Mouse (Mus musculus) bone marrow, adult 2 months (tissue): ENCODE measurements around the gene Gpr157. TPM values are rescaled to one million over a fixed set of nuclear protein-coding genes. Genes with fewer than 3 reads are reported as not detected.
"Not testable (repeated sequence)": the region's sequence is repeated elsewhere in the genome, so short reads cannot be mapped to it uniquely, and the experiment has no call there.

Source experiments
- H3K27ac ChIP-seq: fragments of 200-500 bp; 2 replicates; pipeline ENCODE4 v1.5.1; 2012; ENCODE audit warnings: low read depth, mild to moderate bottlenecking, control low read depth, inconsistent platforms, low read length; ENCODE audit not compliant: control insufficient read depth, poor library complexity, insufficient read depth
- H3K4me1 ChIP-seq: fragments of 200-500 bp; 2 replicates; pipeline ENCODE4 v1.6.1; 2011; ENCODE audit warnings: low read length; ENCODE audit not compliant: control insufficient read depth, insufficient read depth
- H3K4me3 ChIP-seq: fragments of 200-500 bp; replicated peaks from 2 replicates; pipeline ENCODE3; 2011; ENCODE audit warnings: mild to moderate bottlenecking, low read depth, low read length, control low read depth; ENCODE audit not compliant: control insufficient read depth
- CTCF ChIP-seq: fragments of 200-500 bp; IDR thresholded peaks from 2 replicates; pipeline ENCODE4 v1.5.1; 2011; ENCODE audit warnings: low read length, control low read depth; ENCODE audit not compliant: control insufficient read depth, insufficient read depth
- POLR2A ChIP-seq: fragments of 200-500 bp; IDR thresholded peaks from 2 replicates; pipeline ENCODE4 v1.6.1; 2011; ENCODE audit warnings: low read depth, mild to moderate bottlenecking, control low read depth, low read length, borderline replicate concordance; ENCODE audit not compliant: control insufficient read depth
- WGBS: fragments of 180-500 bp; shearing (Covaris S2); methylation state at CpG from one replicate; pipeline ENCODE4 v1.1.7; 2018; 5-methylcytosine and 5-hydroxymethylcytosine counted together
- polyA plus RNA-seq: library from polyadenylated mRNA; stranded (reverse); fragments of >200 nt; gene quantifications from 2 replicates; pipeline ENCODE4 v1.2.4, GENCODE M21; 2011; ENCODE audit warnings: low replicate concordance; ENCODE audit not compliant: missing spikeins, insufficient read depth, insufficient read length

Gpr157 gene
- polyA plus RNA-seq = 1.6 and 2.0 TPM in 2 replicates

GRCm38 (mm10) chr4:150087161-150087889 lies at the start of gene Gpr157:
TSS of gene Gpr157 (plus strand) at chr4:150087365.
- Histone ChIP-seq H3K4me3 (peak within 1 kb of the TSS; percentile 81), H3K27ac (peak within 1 kb of the TSS; percentile 95), H3K4me1 (peaks cover 3% of the 10 kb centered on the region; the same call in 1 of the 2 replicates)
- TF ChIP-seq POLR2A = peak; percentile 49; the same call in 1 of the 2 replicates
- TF ChIP-seq CTCF = peak; percentile 29; the same call in 1 of the 2 replicates
- WGBS = under 1% methylated on average over 55 of the region's 56 CpGs

GRCm38 (mm10) chr4:150038533-150038932 lies 48.6 kb upstream of the Gpr157 start:
- Histone ChIP-seq H3K4me3 (no peak overlapping the region), H3K4me1 (no peaks in the 10 kb centered on the region), H3K27ac (no peak overlapping the region)
- no peak for TF ChIP-seq CTCF
- no peak for TF ChIP-seq POLR2A
- WGBS = 86% methylated on average over 7 of the region's 7 CpGs

GRCm38 (mm10) chr4:150040003-150040581 lies 47.1 kb upstream of the Gpr157 start:
- TF ChIP-seq CTCF (no peak), POLR2A (no peak)
- Histone ChIP-seq H3K4me1 (no peaks in the 10 kb centered on the region), H3K4me3 (no peak overlapping the region), H3K27ac (no peak overlapping the region)
- WGBS = 67% methylated on average over 9 of the region's 9 CpGs

GRCm38 (mm10) chr4:150040856-150041255 lies 46.3 kb upstream of the Gpr157 start:
- WGBS = 74% methylated on average over 1 of the region's 1 CpGs
- not testable (repeated sequence) for H3K27ac ChIP-seq, H3K4me1 ChIP-seq

GRCm38 (mm10) chr4:150041346-150042110 lies 45.6 kb upstream of the Gpr157 start:
- Histone ChIP-seq H3K4me3 (no peak overlapping the region), H3K27ac (no peak overlapping the region), H3K4me1 (no peaks in the 10 kb centered on the region)
- TF ChIP-seq CTCF (no peak), POLR2A (no peak)
- 77% methylated on average over 10 of the region's 10 CpGs for WGBS

More at GRCm38 (mm10) chr4:150040856-150041255, 46.3 kb upstream of the Gpr157 start:
- H3K4me3 ChIP-seq = not testable (repeated sequence)

GRCm38 (mm10) chr4:150043591-150043990 lies 43.6 kb upstream of the Gpr157 start:
- H3K4me3 ChIP-seq = no peak overlapping the region
- no peaks in the 10 kb centered on the region for H3K4me1 ChIP-seq
- H3K27ac ChIP-seq = no peak overlapping the region
- WGBS = 90% methylated on average over 9 of the region's 9 CpGs
- TF ChIP-seq POLR2A (no peak), CTCF (no peak)

GRCm38 (mm10) chr4:150048038-150048437 lies 39.1 kb upstream of the Gpr157 start:
- WGBS = under 1% methylated on average over 20 of the region's 20 CpGs
- Histone ChIP-seq H3K27ac (no peak overlapping the region), H3K4me3 (peak overlapping the region; percentile 52), H3K4me1 (no peaks in the 10 kb centered on the region)
- TF ChIP-seq POLR2A = peak; percentile 36; the same call in 1 of the 2 replicates
- no peak for TF ChIP-seq CTCF

- Histone ChIP-seq H3K27ac (no peak overlapping the region), H3K4me3 (peak overlapping the region; percentile 52), H3K4me1 (no peaks in the 10 kb centered on the region)
- TF ChIP-seq POLR2A (no peak), CTCF (no peak)
- WGBS = 1% methylated on average over 49 of the region's 49 CpGs
Observed at GRCm38 (mm10) chr4:150048478-150049156, 38.5 kb upstream of the Gpr157 start.
